Mouse (Mus musculus) embryonic fibroblast, embryonic 13.5 days (primary cell): ENCODE measurements around the gene Caap1. TPM values are rescaled to one million over a fixed set of nuclear protein-coding genes. Genes with fewer than 3 reads are reported as not detected.

Source experiments
- H3K27ac ChIP-seq: 2 replicates; pipeline ENCODE4 v1.5.1; 2012; ENCODE audit warnings: low read length, control low read depth, inconsistent platforms; ENCODE audit not compliant: insufficient read depth
- H3K4me1 ChIP-seq: 2 replicates; pipeline ENCODE4 v1.6.1; 2011; ENCODE audit warnings: low read length; ENCODE audit not compliant: control insufficient read depth, insufficient read depth
- H3K4me3 ChIP-seq: 2 replicates; pipeline ENCODE4 v1.5.1; 2011; ENCODE audit warnings: mild to moderate bottlenecking, control low read depth, low read length; ENCODE audit not compliant: insufficient read depth
- CTCF ChIP-seq: IDR thresholded peaks from 2 replicates; pipeline ENCODE4 v1.5.1; 2011; ENCODE audit warnings: mild to moderate bottlenecking, control low read depth, low read length, moderate library complexity, borderline replicate concordance; ENCODE audit not compliant: insufficient read depth
- POLR2A ChIP-seq: IDR thresholded peaks from 2 replicates; pipeline ENCODE4 v1.6.1; 2011; ENCODE audit warnings: low read depth, mild to moderate bottlenecking, control low read depth, low read length, moderate library complexity
- polyA plus RNA-seq: library from polyadenylated mRNA; stranded (reverse); fragments of >200 nt; gene quantifications from 2 replicates; pipeline ENCODE4 v1.2.4, GENCODE M21; 2011; ENCODE audit warnings: low read depth; ENCODE audit not compliant: missing spikeins, insufficient read length

Caap1 gene
- polyA plus RNA-seq, 1 experiment: 13.7 TPM

- Histone ChIP-seq H3K4me1 (no peaks in the 10 kb centered on the region), H3K27ac (no peak overlapping the region), H3K4me3 (no peak overlapping the region)
- TF ChIP-seq POLR2A: no peak
- no peak for TF ChIP-seq CTCF
Observed at GRCm38 (mm10) chr4:94564297-94564696, 7.7 kb upstream of the Caap1 start.

GRCm38 (mm10) chr4:94561954-94562648 is 5.5 kb upstream of the Caap1 start:
- Histone ChIP-seq H3K27ac (no peak overlapping the region), H3K4me3 (no peak overlapping the region), H3K4me1 (no peaks in the 10 kb centered on the region)
- no peak for TF ChIP-seq CTCF
- TF ChIP-seq POLR2A: no peak

DNA sequence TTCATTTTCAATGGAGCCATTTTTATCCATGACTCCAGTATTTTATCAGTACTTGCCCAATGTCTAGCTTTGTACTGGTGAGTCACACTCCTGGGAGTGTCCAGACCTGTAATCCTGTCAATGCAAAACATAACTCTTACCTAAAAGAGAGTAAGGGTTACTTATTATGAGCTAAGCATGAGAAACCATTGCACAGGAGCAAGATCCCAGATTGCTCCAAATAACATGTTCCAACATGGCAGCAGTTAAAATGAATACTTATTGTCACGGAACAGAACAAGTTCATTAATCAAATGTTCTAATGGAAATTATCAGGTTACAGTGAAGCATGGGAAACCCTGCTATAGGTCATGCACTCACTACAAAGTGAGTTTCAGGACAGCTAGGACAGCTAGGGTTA is 3.7 kb upstream of the Caap1 start:
- Histone ChIP-seq H3K4me3 (no peak overlapping the region), H3K27ac (no peak overlapping the region), H3K4me1 (no peaks in the 10 kb centered on the region)
- TF ChIP-seq CTCF (no peak), POLR2A (no peak)

DNA sequence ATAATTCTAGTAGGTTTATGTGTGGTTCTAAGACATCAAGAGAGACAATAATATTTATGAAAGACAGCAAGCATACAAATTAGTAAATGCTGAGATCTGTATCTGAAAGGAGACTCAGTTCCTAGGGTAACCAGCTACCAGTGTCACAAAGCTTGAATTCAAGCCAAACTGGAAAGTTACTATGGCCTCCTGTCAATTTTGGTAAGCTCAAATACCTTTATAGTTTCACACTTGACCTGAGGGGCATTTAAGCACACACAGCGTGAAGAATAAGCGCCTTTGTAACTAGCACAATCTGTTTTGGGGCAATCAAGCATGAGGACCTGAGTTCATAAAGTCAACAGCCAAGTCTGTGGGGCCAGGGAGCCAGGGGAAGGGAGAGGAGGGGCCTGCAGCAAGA is 2.7 kb upstream of the Caap1 start:
- H3K27ac ChIP-seq: no peak overlapping the region
- no peak for TF ChIP-seq POLR2A
- TF ChIP-seq CTCF: no peak
- no peaks in the 10 kb centered on the region for H3K4me1 ChIP-seq
- H3K4me3 ChIP-seq: no peak overlapping the region

DNA sequence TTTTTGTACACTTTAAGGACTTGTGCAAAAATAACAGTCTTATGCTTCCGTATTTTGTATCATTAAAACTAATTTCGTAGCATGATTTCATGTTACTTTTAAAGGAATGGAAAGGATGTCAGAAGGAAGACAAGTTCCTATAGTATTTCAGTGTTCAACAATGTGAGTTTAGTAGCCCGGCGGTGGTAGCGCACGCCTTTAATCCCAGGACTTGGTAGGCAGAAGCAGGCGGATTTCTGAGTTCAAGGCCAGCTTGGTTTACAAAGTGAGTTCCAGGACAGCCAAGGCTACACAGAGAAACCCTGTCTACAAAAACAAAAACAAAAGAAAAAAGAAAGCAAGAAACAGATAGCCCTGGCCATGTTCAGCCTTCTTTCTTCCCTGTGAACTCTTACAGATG is 549 bp upstream of the Caap1 start:
- no peak for TF ChIP-seq CTCF
- no peak for TF ChIP-seq POLR2A
- H3K4me3 ChIP-seq: no peak overlapping the region
- H3K27ac ChIP-seq: no peak overlapping the region
- no peaks in the 10 kb centered on the region for H3K4me1 ChIP-seq

- TF ChIP-seq POLR2A: no peak
- TF ChIP-seq CTCF: no peak
- Histone ChIP-seq H3K27ac (no peak overlapping the region), H3K4me1 (no peaks in the 10 kb centered on the region), H3K4me3 (no peak overlapping the region)
Observed at GRCm38 (mm10) chr4:94554955-94555494, 1.6 kb downstream of the Caap1 start.

DNA sequence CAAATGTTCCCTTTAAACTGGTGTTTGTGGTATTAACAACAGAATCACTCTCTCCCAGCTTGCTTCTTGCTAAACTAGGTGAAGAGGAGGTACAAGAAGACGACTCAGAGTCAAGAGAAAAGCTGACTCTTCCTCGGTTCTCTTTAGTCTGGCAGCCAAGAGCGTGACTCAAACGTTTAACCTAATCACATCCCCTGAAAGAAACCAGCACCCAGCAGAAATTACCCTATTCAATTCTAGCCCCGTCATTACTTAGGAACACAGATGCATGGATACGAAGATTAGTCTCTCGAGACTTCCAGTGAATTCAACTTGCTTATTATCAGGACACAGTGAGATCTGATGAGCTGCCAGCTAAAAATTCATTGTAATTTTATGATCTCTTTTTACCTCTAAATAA is 12.3 kb downstream of the Caap1 start:
- Histone ChIP-seq H3K4me3 (no peak overlapping the region), H3K27ac (no peak overlapping the region), H3K4me1 (no peaks in the 10 kb centered on the region)
- TF ChIP-seq CTCF: no peak
- no peak for TF ChIP-seq POLR2A

DNA sequence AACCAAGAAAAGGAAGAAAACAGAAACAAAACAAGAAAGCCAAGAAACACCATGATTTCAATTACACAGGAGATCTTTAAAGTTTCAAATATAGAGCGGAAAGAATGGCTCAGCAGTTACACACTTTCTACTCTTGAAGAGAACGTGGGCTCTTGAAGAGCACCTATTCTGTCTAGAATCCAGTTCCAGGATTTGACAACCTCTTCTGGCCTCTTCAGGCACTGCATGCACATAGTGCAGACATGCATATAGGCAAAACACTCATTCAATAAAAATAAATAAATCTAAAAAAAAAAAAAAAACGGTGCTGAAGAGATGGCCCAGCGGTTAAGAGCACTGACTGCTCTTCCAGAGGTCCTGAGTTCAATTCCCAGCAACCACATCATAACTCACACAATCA is 13.6 kb downstream of the Caap1 start:
- Histone ChIP-seq H3K4me1 (no peaks in the 10 kb centered on the region), H3K4me3 (no peak overlapping the region), H3K27ac (no peak overlapping the region)
- TF ChIP-seq CTCF (no peak), POLR2A (no peak)

DNA sequence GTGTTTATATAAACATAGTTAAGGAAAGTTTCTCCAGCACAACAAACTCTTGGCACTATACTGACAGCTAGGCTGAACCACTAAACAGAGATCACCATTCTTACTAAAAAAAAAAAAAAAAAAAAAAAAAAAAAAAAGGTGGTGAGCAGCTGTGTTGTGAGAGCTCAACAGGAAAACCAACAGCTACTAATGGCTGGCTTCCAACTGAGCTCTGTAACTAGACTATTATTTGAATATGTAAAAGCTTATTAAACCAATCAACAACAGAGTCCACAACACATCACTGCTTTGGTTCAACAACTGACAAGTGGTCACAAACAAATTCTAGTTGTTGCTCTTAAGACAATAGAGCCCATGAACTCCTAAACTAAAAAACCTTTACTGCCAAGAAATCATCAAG is 23.4 kb downstream of the Caap1 start:
- Histone ChIP-seq H3K4me3 (no peak overlapping the region), H3K27ac (no peak overlapping the region), H3K4me1 (no peaks in the 10 kb centered on the region)
- no peak for TF ChIP-seq POLR2A

DNA sequence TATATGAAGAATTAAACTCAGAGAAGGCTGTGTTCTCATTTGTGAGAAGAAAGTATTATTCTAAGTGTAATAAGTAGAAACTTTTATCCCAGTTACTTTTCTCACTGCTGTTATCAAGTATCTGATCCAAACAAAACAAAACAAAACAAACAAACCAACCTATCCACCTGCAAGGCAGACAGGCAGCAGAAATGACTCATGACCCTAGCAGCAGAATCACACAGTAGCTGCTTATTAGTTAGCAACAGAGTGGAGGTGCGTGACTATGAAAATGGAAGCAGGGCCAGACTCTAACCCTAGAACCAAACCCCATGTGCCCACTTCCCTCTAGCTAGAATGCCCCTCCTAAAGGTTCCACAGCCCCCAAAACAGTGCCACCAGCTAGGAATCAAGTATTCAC is 27.1 kb downstream of the Caap1 start:
- Histone ChIP-seq H3K27ac (no peak overlapping the region), H3K4me1 (no peaks in the 10 kb centered on the region), H3K4me3 (no peak overlapping the region)
- TF ChIP-seq POLR2A (no peak), CTCF (no peak)

DNA sequence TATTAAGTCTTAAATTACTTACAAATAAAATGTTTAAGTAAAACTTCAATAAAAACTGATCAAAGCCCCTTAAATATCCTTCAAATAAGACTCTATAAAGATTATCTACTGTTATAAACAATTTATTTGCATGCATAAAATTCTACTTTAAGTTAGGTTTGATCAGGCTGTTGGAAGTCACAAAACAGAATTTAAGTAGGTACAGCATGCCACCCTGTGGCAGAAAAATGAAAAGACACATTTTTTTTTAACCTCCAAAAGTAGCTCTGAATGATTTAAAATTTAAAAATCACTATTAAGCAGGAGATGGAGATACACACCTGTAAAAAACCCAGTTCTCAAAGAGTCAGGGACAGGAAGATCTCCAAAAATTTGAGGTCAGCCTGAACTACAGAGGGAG is 33.3 kb downstream of the Caap1 start:
- Histone ChIP-seq H3K4me1 (no peaks in the 10 kb centered on the region), H3K4me3 (no peak overlapping the region), H3K27ac (no peak overlapping the region)
- TF ChIP-seq POLR2A (no peak), CTCF (no peak)
